Mouse (Mus musculus) olfactory bulb, adult 2 months (tissue): ENCODE measurements around the gene Zswim1.

Experiments
- CTCF ChIP-seq: fragments of 200-500 bp; IDR thresholded peaks from 2 replicates; pipeline ENCODE4 v1.5.1; 2012; ENCODE audit warnings: low read depth, mild to moderate bottlenecking, low read length, moderate library complexity; ENCODE audit not compliant: insufficient read depth
- POLR2A ChIP-seq: fragments of 200-500 bp; IDR thresholded peaks from 2 replicates; pipeline ENCODE4 v1.6.1; 2012; ENCODE audit warnings: mild to moderate bottlenecking, low read depth, low read length, moderate library complexity; ENCODE audit not compliant: insufficient read depth

- TF ChIP-seq CTCF: no peak
- no peak for TF ChIP-seq POLR2A
These were observed 38.6 kb downstream of the Zswim1 start for GRCm38 (mm10) chr2:164861094-164861493.
